Mouse (Mus musculus): ENCODE measurements around the gene Ctrb1.

DNA sequence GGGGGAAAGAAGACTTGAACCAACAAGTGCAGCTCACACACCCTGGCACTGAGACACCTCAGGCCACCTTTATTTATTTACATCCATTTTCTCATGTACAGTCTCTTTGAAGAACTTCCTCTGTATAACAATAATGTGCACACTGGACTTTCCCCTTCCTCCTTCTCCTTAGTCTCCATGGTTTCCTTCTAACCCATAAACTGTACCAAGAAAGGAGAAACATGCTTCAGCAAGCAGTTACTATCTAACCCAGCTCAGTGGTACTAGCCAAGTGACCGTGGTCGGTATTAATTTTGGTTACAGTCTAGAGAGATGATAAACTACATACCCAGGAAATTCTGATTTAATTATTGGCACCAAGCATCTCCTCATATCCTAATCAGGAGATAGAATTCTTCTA lies 37.3 kb downstream of the Ctrb1 start:
- TF ChIP-seq CTCF (IDR thresholded peaks at IDR 0.05; ENCODE audit: low read depth, low read length) = no peak
- no peak for TF ChIP-seq GATA1 (IDR thresholded peaks at IDR 0.05; ENCODE audit: borderline replicate concordance, low read length)

Data from G1E (cell line).